Mouse (Mus musculus) hindbrain, embryonic 10.5 days (tissue): ENCODE measurements at regions not wholly inside any gene's neighbourhood (a gene's known extent, or its start where the extent isn't known, plus 50 kb on each side); places are given as distances from the start of the nearest gene placed in this dataset.

Source experiments
- DNase-seq: peaks from one replicate; pipeline ENCODE4 v3.0.0-alpha.2; 2017; ENCODE audit warnings: low spot score
- H3K27ac ChIP-seq: fragments of 300-500 bp; sonication (generic); 2 replicates; pipeline ENCODE4 v1.5.1; 2016; ENCODE audit warnings: mild to moderate bottlenecking, moderate library complexity
- H3K27me3 ChIP-seq: fragments of 300-500 bp; sonication (generic); 2 replicates; pipeline ENCODE4 v1.6.1; 2016; ENCODE audit warnings: mild to moderate bottlenecking; ENCODE audit not compliant: poor library complexity, insufficient read depth, severe bottlenecking
- H3K36me3 ChIP-seq: fragments of 300-500 bp; sonication (generic); 2 replicates; pipeline ENCODE4 v1.6.1; 2016; ENCODE audit warnings: mild to moderate bottlenecking, moderate library complexity
- H3K4me1 ChIP-seq: fragments of 300-500 bp; sonication (generic); replicated peaks from 2 replicates; pipeline ENCODE4 v1.6.1; 2016; ENCODE audit warnings: mild to moderate bottlenecking
- H3K4me3 ChIP-seq: fragments of 300-500 bp; sonication (generic); 2 replicates; pipeline ENCODE4 v1.5.1; 2016; ENCODE audit warnings: mild to moderate bottlenecking, moderate library complexity
- H3K9me3 ChIP-seq: fragments of 300-500 bp; sonication (generic); 2 replicates; pipeline ENCODE4 v1.6.1; 2016; ENCODE audit warnings: mild to moderate bottlenecking, moderate library complexity
- WGBS: fragments of 180-500 bp; shearing (Covaris S2); methylation state at CpG from one replicate; pipeline ENCODE4 v1.1.7; 2016; 5-methylcytosine and 5-hydroxymethylcytosine counted together

GRCm38 (mm10) chr9:115390880-115391281 lies 80.7 kb upstream of the Stt3b start:
- H3K4me3 ChIP-seq, result no peak overlapping the region
- H3K4me1 ChIP-seq, result peaks cover 19% of the 10 kb centered on the region
- no peaks in the 10 kb centered on the region for H3K36me3 ChIP-seq
- H3K27ac ChIP-seq, result peak overlapping the region; percentile 74
- 40% methylated on average over 11 of the region's 11 CpGs for WGBS
- peak; percentile 34 for DNase-seq
- no peaks in the 10 kb centered on the region for H3K27me3 ChIP-seq
- H3K9me3 ChIP-seq, result no peaks in the 10 kb centered on the region

- no peak for DNase-seq
- Histone ChIP-seq H3K36me3 (no peaks in the 10 kb centered on the region), H3K9me3 (0 out of 2 replicates have a peak, but pooled peaks cover 5% of the 10 kb centered on the region), H3K27me3 (no peaks in the 10 kb centered on the region), H3K4me1 (peaks cover 13% of the 10 kb centered on the region), H3K4me3 (no peak overlapping the region), H3K27ac (no peak overlapping the region)
- WGBS, result 92% methylated on average over 8 of the region's 8 CpGs
Measured at GRCm38 (mm10) chr9:115395511-115395910, 85.3 kb upstream of the Stt3b start.

GRCm38 (mm10) chr9:115400461-115400860 lies 90.2 kb upstream of the Stt3b start:
- Histone ChIP-seq H3K4me3 (no peak overlapping the region), H3K27me3 (no peaks in the 10 kb centered on the region), H3K9me3 (0 out of 2 replicates have a peak, but pooled peaks cover 5% of the 10 kb centered on the region), H3K4me1 (peaks cover 6% of the 10 kb centered on the region; the same call in 1 of the 2 replicates), H3K27ac (no peak overlapping the region), H3K36me3 (no peaks in the 10 kb centered on the region)
- no peak for DNase-seq
- 92% methylated on average over 6 of the region's 6 CpGs for WGBS

- H3K36me3 ChIP-seq, result no peaks in the 10 kb centered on the region
- H3K27ac ChIP-seq, result no peak overlapping the region
- no peak overlapping the region for H3K4me3 ChIP-seq
- DNase-seq, result peak; percentile 17
- H3K9me3 ChIP-seq, result 0 out of 2 replicates have a peak, but pooled peaks cover 5% of the 10 kb centered on the region
- H3K27me3 ChIP-seq, result no peaks in the 10 kb centered on the region
- H3K4me1 ChIP-seq, result peaks cover 6% of the 10 kb centered on the region; the same call in 1 of the 2 replicates
- WGBS, result 73% methylated on average over 13 of the region's 13 CpGs
Measured at GRCm38 (mm10) chr9:115401405-115402151, 91.4 kb upstream of the Stt3b start.

GRCm38 (mm10) chr9:115402661-115403060 lies 92.4 kb upstream of the Stt3b start:
- no peak for DNase-seq
- 82% methylated on average over 6 of the region's 6 CpGs for WGBS
- peaks cover 6% of the 10 kb centered on the region; the same call in 1 of the 2 replicates for H3K4me1 ChIP-seq
- H3K27ac ChIP-seq, result no peak overlapping the region
- no peaks in the 10 kb centered on the region for H3K36me3 ChIP-seq
- 0 out of 2 replicates have a peak, but pooled peaks cover 5% of the 10 kb centered on the region for H3K9me3 ChIP-seq
- H3K27me3 ChIP-seq, result no peaks in the 10 kb centered on the region
- no peak overlapping the region for H3K4me3 ChIP-seq

GRCm38 (mm10) chr9:115403354-115403968 lies 93.2 kb upstream of the Stt3b start:
- Histone ChIP-seq H3K4me3 (no peak overlapping the region), H3K27me3 (no peaks in the 10 kb centered on the region), H3K9me3 (0 out of 2 replicates have a peak, but pooled peaks cover 3% of the 10 kb centered on the region), H3K36me3 (no peaks in the 10 kb centered on the region), H3K27ac (no peak overlapping the region), H3K4me1 (peaks cover 6% of the 10 kb centered on the region; the same call in 1 of the 2 replicates)
- WGBS, result 90% methylated on average over 7 of the region's 7 CpGs
- no peak for DNase-seq

- Histone ChIP-seq H3K4me1 (no peaks in the 10 kb centered on the region), H3K27me3 (no peaks in the 10 kb centered on the region), H3K9me3 (no peaks in the 10 kb centered on the region), H3K27ac (no peak overlapping the region), H3K4me3 (no peak overlapping the region), H3K36me3 (no peaks in the 10 kb centered on the region)
- WGBS, result 96% methylated on average over 21 of the region's 21 CpGs
- DNase-seq, result no peak
Measured at GRCm38 (mm10) chr9:115407901-115408470, 97.8 kb upstream of the Stt3b start.

- Histone ChIP-seq H3K27ac (no peak overlapping the region), H3K4me3 (no peak overlapping the region), H3K27me3 (no peaks in the 10 kb centered on the region), H3K36me3 (no peaks in the 10 kb centered on the region), H3K4me1 (no peaks in the 10 kb centered on the region), H3K9me3 (no peaks in the 10 kb centered on the region)
- 91% methylated on average over 6 of the region's 6 CpGs for WGBS
- no peak for DNase-seq
Measured at GRCm38 (mm10) chr9:115408886-115409285, 98.7 kb upstream of the Stt3b start.

GRCm38 (mm10) chr9:115414190-115414589 lies 104.0 kb upstream of the Stt3b start:
- Histone ChIP-seq H3K27me3 (no peaks in the 10 kb centered on the region), H3K9me3 (no peaks in the 10 kb centered on the region), H3K4me3 (no peak overlapping the region), H3K27ac (no peak overlapping the region), H3K36me3 (no peaks in the 10 kb centered on the region), H3K4me1 (no peaks in the 10 kb centered on the region)
- no peak for DNase-seq
- 96% methylated on average over 4 of the region's 4 CpGs for WGBS

- H3K27ac ChIP-seq, result no peak overlapping the region
- WGBS, result 79% methylated on average over 7 of the region's 7 CpGs
- H3K36me3 ChIP-seq, result no peaks in the 10 kb centered on the region
- peaks cover 6% of the 10 kb centered on the region; the same call in 1 of the 2 replicates for H3K9me3 ChIP-seq
- H3K4me1 ChIP-seq, result 0 out of 2 replicates have a peak, but pooled peaks cover 2% of the 10 kb centered on the region
- H3K4me3 ChIP-seq, result no peak overlapping the region
- DNase-seq, result no peak
- H3K27me3 ChIP-seq, result no peaks in the 10 kb centered on the region
Measured at GRCm38 (mm10) chr9:115422786-115423185, 112.6 kb upstream of the Stt3b start.

- H3K4me3 ChIP-seq, result no peak overlapping the region
- H3K27me3 ChIP-seq, result no peaks in the 10 kb centered on the region
- no peak for DNase-seq
- 0 out of 2 replicates have a peak, but pooled peaks cover 2% of the 10 kb centered on the region for H3K4me1 ChIP-seq
- H3K36me3 ChIP-seq, result no peaks in the 10 kb centered on the region
- H3K9me3 ChIP-seq, result no peaks in the 10 kb centered on the region
- 91% methylated on average over 8 of the region's 8 CpGs for WGBS
- no peak overlapping the region for H3K27ac ChIP-seq
Measured at GRCm38 (mm10) chr9:115426682-115427081, 116.5 kb upstream of the Stt3b start.

- WGBS, result 79% methylated on average over 4 of the region's 4 CpGs
- Histone ChIP-seq H3K4me3 (no peak overlapping the region), H3K36me3 (no peaks in the 10 kb centered on the region), H3K27ac (no peak overlapping the region), H3K27me3 (no peaks in the 10 kb centered on the region), H3K9me3 (no peaks in the 10 kb centered on the region), H3K4me1 (no peaks in the 10 kb centered on the region)
- DNase-seq, result no peak
Measured at GRCm38 (mm10) chr9:115430271-115430670, 120.0 kb upstream of the Stt3b start.

- H3K27ac ChIP-seq, result no peak overlapping the region
- 39% methylated on average over 5 of the region's 5 CpGs for WGBS
- H3K36me3 ChIP-seq, result no peaks in the 10 kb centered on the region
- H3K4me1 ChIP-seq, result no peaks in the 10 kb centered on the region
- no peak overlapping the region for H3K4me3 ChIP-seq
- H3K27me3 ChIP-seq, result no peaks in the 10 kb centered on the region
- DNase-seq, result no peak
- peaks cover 11% of the 10 kb centered on the region; the same call in 1 of the 2 replicates for H3K9me3 ChIP-seq
Measured at GRCm38 (mm10) chr9:115434696-115435095, 124.5 kb upstream of the Stt3b start.
